ENCODE assay signal across 17 mouse cellular contexts in genomic region chr10:37404407-37404806, GRCm38 (mm10).
"Had no signal": no experiment of that assay in that cellular context is flagged by ENCODE, and none has a peak within 500 bp of the region (broad histone marks: within the 10 kb centered on the region; RNA-seq: fewer than 3 reads in every experiment).

No protein-coding gene starts in this region.

- H3K9me3 ChIP-seq: lung, embryonic 15.5 days; megakaryocyte, embryonic 14.5 days; midbrain, embryonic 13.5 days; midbrain, embryonic 15.5 days; neural tube, embryonic 12.5 days; stomach, embryonic 15.5 days had no signal

- H3K4me1 ChIP-seq: megakaryocyte, embryonic 14.5 days; midbrain, embryonic 15.5 days; neural tube, embryonic 12.5 days; stomach, embryonic 15.5 days had no signal

- H3K27me3 ChIP-seq: lung, embryonic 15.5 days; megakaryocyte, embryonic 14.5 days; midbrain, embryonic 13.5 days; midbrain, embryonic 15.5 days; neural tube, embryonic 12.5 days; stomach, embryonic 15.5 days had no signal

- H3K4me3 ChIP-seq: lung, embryonic 15.5 days; megakaryocyte, embryonic 14.5 days; midbrain, embryonic 13.5 days; midbrain, embryonic 15.5 days; neural tube, embryonic 12.5 days; stomach, embryonic 15.5 days had no signal

- DNase-seq: lung, adult 2 months; lung, postnatal 14 days; lung, postnatal 36 days; right cerebral cortex, postnatal 14 days; thymus, adult 2 months; thymus, postnatal 25 days; thymus, postnatal 4 days had no signal

- H3K9ac ChIP-seq: lung, embryonic 15.5 days; midbrain, embryonic 13.5 days; midbrain, embryonic 15.5 days; neural tube, embryonic 12.5 days; stomach, embryonic 15.5 days had no signal

- H3K27ac ChIP-seq: lung, embryonic 15.5 days; macrophage; midbrain, embryonic 13.5 days; midbrain, embryonic 15.5 days; neural tube, embryonic 12.5 days; stomach, embryonic 15.5 days; stomach, postnatal 0 days had no signal

- ATAC-seq: lung, postnatal 0 days; midbrain, embryonic 13.5 days; midbrain, embryonic 15.5 days had no signal

- H3K4me2 ChIP-seq: lung, embryonic 15.5 days; midbrain, embryonic 11.5 days; midbrain, embryonic 13.5 days; midbrain, embryonic 15.5 days; neural tube, embryonic 12.5 days; stomach, embryonic 15.5 days had no signal

- H3K36me3 ChIP-seq: lung, embryonic 15.5 days; midbrain, embryonic 13.5 days; midbrain, embryonic 15.5 days; neural tube, embryonic 12.5 days; stomach, embryonic 15.5 days had no signal
